Mouse (Mus musculus): Measurements from ENCODE around the gene Stub1.
"Not testable (repeated sequence)": the region's sequence is repeated elsewhere in the genome, so short reads cannot be mapped to it uniquely, and the experiment has no call there.

The Stub1 gene

GRCm38 (mm10) chr17:25833291-25833663 is at the start of gene Stub1:
Gene Stub1, minus strand, starts transcription at chr17:25833404.
- DNase-seq (ENCODE audit: low spot score): peak; percentile 94

GRCm38 (mm10) chr17:25882306-25882705 is 49.1 kb upstream of the Stub1 start:
- DNase-seq (ENCODE audit: low spot score): no peak

DNA sequence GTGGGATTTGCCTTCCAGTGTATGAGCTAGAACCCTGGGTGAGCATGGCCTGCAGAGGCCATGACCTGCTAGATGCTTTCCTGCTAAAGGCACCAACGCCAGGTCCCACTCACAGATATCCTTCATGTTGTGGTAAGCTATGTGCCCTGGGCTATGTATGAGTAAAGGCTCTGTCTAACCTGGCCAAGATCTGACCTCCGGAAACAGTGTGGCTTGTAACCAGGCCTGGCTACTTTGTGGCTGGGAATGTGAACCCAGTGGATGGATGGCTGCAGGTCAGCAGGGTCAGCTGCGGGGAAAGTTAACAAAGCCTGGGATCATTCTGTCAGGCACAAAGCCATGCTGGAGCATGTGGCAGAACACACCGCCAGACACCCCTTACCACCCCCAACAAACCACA is 48.5 kb upstream of the Stub1 start:
- no peak for DNase-seq (ENCODE audit: low spot score)

- DNase-seq (ENCODE audit: low spot score): no peak
These were observed 47.9 kb upstream of the Stub1 start for GRCm38 (mm10) chr17:25880913-25881641.

DNA sequence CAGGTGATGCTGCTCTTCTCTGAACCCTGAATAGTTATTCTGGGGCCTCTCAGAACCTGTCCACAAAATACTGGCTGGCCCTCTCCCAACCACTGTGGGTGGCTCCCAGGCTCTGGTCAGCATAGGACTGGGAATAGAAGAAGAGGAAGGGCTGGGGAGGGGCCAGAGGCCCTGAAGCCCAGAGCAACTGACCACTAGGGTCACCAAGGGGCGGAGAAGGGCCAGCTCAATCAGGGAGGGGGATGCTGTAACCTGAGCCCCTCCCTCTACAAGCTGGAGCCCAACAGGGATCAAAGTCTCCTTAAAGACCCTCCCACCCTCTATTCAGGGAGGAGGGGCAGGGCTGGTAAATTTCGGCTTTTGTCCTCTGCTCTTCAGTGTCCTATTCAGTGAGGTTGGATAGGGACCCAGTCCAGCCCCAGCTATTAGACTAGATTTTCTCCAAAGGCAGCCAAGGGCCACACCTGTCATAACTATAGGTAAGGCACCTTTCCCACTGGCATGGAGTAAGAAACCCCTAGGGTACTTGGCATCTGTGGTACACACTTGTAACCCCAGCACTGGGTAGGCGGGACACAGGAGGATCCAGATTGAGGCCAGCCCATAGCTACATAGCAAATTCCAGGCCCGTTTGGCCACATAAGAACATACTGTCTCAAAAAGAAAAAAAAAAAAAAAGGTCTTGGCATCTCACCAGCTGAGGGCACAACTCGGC is 47.1 kb upstream of the Stub1 start, which contains the start of gene Wfikkn1:
Wfikkn1 (minus strand) TSS at position 663 of the 715 bp plus-strand sequence.
- DNase-seq (ENCODE audit: low spot score): no peak

GRCm38 (mm10) chr17:25879750-25880149 is 46.5 kb upstream of the Stub1 start:
- no peak for DNase-seq (ENCODE audit: low spot score)

- no peak for DNase-seq (ENCODE audit: low spot score)
These were observed 46.1 kb upstream of the Stub1 start for GRCm38 (mm10) chr17:25879261-25879660.

GRCm38 (mm10) chr17:25878611-25879180 is 45.5 kb upstream of the Stub1 start:
- no peak for DNase-seq (ENCODE audit: low spot score)

- no peak for DNase-seq (ENCODE audit: low spot score)
These were observed 44.8 kb upstream of the Stub1 start for GRCm38 (mm10) chr17:25877741-25878610.

DNA sequence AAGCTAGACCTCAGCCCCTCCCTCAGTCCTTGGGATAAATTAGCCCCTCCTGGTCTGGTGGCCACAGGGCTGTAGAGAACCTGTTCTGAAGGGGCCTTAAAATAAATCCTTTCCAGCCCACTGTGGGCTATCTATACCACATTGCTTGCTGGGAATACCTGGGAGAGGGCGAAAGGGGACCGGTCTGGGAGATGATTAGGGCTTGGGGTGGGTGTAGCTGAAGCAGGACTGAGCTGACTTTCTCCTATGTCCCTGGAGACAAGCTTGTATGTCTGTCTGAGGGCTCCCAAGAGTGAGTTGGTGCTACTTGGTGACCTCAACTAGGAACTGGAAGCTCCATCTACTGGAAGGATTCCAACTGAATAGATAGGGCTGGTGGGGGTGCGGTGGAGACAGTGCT is 43.8 kb upstream of the Stub1 start:
- no peak for DNase-seq (ENCODE audit: low spot score)

DNA sequence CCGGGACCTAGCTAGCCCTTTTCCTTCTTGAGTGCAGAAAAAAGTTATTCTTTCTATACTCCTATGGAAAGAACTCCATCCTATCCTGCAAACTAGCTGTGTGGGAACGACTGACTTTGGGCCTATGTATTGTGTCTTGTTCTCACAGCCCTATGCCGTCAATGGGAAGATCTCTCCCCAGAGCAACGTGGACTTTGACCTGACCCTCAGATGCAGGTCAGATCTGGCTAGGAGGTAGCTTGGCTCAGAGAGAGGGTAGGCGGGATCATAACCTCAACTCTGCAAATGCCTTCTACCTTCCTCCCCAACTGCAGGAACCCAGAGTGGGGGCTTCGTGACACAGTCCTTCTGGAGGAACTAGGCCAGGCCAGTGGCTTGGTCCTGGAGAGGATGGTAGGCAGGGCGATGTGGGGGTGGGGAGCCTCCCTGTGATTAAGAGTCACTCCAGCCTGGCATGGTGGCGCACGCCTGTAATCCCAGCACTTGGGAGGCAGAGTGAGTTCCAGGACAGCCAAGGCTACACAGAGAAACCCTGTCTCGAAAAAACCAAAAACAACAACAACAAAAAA is 43.2 kb upstream of the Stub1 start:
- no peak for DNase-seq (ENCODE audit: low spot score)

DNA sequence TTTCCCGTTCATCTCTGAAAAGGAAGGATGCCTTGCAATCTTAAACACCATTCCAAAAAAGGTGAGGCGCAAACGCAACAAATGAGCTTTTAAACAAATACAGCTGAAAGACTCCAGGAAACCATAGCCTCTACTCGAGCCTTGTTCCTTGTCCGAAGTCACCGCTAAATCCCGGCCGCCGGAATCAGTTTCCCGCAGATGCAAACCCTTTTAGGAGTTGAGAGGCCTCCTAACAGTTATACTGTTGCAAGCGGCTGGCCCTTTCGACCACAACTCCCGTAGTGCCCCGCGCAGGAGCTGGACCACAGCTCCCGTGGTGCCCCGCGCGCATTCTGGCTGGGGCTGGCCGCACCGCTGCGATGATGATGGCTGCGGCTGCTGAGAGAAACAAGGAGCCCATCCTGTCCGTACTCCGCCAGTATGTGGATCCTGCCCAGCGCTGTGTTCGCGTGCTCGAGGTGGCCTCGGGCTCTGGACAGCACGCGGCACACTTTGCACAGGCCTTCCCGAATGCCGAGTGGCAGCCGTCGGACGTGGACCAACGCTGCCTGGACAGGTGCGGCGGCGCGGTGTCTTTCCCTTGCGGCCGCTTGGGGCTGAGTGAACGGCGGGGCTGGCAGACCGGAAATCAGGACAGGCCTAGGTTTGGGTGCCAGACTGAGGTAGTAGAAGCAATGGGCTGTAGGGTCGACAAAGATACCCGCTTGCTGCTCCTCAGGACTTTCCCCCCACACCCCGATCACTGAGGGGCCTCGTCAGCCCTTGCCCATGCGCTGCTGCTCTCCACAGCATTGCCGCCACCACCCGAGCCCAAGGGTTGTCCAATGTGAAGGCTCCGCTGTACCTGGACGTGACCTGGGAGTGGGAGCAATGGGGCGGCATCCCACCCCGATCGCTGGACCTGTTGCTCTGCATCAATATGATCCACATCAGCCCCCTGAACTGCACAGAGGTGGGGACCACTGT is 42.2 kb upstream of the Stub1 start:
- peak; percentile 82 for DNase-seq (ENCODE audit: low spot score)

- DNase-seq (ENCODE audit: low spot score): peak; percentile 77
These were observed 41.5 kb upstream of the Stub1 start, which contains the start of gene Mettl26 for GRCm38 (mm10) chr17:25874721-25875170. Gene Mettl26, plus strand, starts transcription at chr17:25875074.

GRCm38 (mm10) chr17:25874148-25874720 is 41.0 kb upstream of the Stub1 start:
- DNase-seq (ENCODE audit: low spot score): no peak

DNA sequence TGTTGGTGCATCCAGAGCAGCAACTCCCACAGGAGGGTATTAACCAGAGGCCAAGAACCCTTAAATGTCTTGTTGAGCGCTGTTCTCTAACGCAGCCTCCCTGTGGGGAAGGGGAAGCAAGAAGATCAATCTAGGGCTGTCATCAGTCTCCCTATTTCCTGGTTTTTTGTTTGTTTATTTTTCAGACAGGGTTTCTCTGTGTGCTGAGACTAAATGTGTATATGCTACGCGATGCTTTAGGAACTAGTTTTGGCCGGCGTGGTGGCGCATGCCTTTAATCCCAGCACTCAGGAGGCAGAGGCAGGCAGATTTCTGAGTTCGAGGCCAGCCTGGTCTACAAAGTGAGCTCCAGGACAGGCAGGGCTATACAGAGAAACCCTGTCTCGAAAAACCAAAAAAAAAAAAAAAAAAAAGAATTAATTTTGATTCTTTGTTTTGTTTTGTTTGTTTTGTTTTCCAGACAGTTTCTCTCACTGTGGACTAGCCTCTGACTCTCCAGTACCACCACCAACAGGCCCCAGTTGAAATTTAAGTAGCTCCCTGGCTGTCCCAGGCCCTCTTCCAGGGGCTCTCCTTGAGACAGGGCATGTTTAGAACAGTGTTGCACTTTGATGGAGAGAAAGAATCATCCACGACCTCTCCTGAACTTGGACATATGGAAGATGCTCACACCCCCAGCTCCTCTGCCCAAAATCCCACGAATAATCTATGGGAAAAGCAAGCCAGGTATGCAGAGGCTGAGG is 40.4 kb upstream of the Stub1 start:
- no peak for DNase-seq (ENCODE audit: low spot score)

DNA sequence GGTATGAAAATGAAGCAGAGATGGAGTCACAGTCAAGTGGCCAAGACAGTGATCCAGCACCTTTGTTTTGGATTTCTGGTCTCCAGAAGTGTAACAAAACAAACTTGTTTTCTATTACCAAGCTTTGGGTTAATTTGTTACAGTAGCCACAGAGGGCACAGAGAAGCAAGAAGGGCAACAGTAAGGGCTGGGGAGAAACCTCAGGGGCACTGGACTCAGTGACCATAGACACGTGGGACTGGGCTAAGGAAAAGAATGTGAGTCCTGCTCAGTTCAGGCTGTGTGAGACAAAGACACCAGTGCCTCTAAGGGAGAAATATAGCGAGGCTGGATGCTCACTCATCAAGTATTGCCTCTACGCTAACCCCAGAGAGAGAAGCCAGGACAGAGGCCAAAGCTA is 39.5 kb upstream of the Stub1 start:
- no peak for DNase-seq (ENCODE audit: low spot score)

- DNase-seq (ENCODE audit: low spot score): not testable (repeated sequence)
These were observed 38.4 kb upstream of the Stub1 start for GRCm38 (mm10) chr17:25871566-25871965.

DNA sequence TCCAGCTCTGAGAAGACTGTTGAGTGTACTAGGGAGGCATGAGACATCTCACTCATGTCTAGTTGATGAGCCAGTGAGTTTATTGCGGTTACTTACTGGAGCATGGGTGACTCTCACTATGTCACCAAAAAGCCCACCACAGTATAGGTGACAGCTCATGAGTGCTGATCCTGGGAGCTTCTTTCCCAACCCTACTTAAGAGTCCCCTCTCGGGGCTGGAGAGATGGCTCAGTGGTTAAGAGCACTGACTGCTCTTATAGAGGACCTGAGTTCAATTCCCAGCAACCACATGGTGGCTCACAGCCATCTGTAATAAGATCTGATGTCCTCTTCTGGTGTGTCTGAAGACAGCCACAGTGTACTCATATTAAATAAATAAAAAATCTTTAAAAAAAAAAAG is 36.8 kb upstream of the Stub1 start:
- no peak for DNase-seq (ENCODE audit: low spot score)

DNA sequence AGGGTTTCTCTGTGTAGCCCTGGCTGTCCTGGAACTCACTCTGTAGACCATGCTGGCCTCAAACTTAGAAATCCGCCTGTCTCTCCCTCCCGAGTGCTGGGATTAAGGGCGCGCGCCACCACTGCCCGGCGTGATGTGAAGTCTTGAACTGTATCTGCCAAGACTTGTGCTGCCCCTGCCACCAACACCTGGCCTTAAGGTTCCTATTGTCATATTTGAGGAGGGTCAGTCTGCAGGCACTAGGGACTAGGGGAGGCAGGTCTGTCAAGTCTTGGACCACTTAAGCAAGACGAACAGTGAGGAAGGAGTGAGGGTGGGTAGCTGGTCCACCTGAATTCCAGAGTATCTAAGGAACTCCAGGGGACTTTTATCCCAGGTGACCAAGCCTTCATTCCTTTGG is 36.3 kb upstream of the Stub1 start:
- DNase-seq (ENCODE audit: low spot score): no peak
